Mouse (Mus musculus): ENCODE measurements around the gene Arf4. TPM values are rescaled to one million over a fixed set of nuclear protein-coding genes. Genes with fewer than 3 reads are reported as not detected.

Arf4 gene
- polyA plus RNA-seq, 1 experiment from 2014 or later: 161 TPM

GRCm38 (mm10) chr14:26647811-26648210 is 9.9 kb downstream of the Arf4 start:
- WGBS (ENCODE audit: insufficient replicate concordance): 81% methylated on average over 2 of the region's 2 CpGs
- Histone ChIP-seq H3K27ac (ENCODE audit: low read length) (no peak overlapping the region), H3K4me1 (ENCODE audit: control insufficient read depth, low read depth, low read length) (no peaks in the 10 kb centered on the region; the same call in 1 of the 2 replicates), H3K9me3 (replicated peaks; ENCODE audit: control insufficient read depth, low read length) (no peaks in the 10 kb centered on the region), H3K4me3 (ENCODE audit: low read depth, low read length) (no peak overlapping the region), H3K36me3 (ENCODE audit: control insufficient read depth, insufficient read depth) (peaks cover 5% of the 10 kb centered on the region; the same call in 1 of the 2 replicates), H3K4me2 (ENCODE audit: low read depth, low read length) (no peak overlapping the region), H3K9ac (ENCODE audit: low read depth, low read length) (no peak overlapping the region), H3K27me3 (ENCODE audit: control insufficient read depth, insufficient read depth, low read depth, low read length) (no peaks in the 10 kb centered on the region)
- ATAC-seq (ENCODE audit: low read depth): no peak

- no peak for ATAC-seq (ENCODE audit: low read depth)
- peaks cover 18% of the 10 kb centered on the region for H3K36me3 ChIP-seq (ENCODE audit: control insufficient read depth, insufficient read depth)
- no peak overlapping the region for H3K4me2 ChIP-seq (ENCODE audit: low read depth, low read length)
Measured at GRCm38 (mm10) chr14:26651901-26652300, 14.0 kb downstream of the Arf4 start.

GRCm38 (mm10) chr14:26658178-26658577 is 20.3 kb downstream of the Arf4 start:
- no peaks in the 10 kb centered on the region for H3K27me3 ChIP-seq (ENCODE audit: control insufficient read depth, insufficient read depth, low read depth, low read length)
- H3K36me3 ChIP-seq (ENCODE audit: control insufficient read depth, insufficient read depth): peaks cover 17% of the 10 kb centered on the region
- peaks cover 4% of the 10 kb centered on the region for H3K4me1 ChIP-seq (ENCODE audit: control insufficient read depth, low read depth, low read length)
- no peak for ATAC-seq (ENCODE audit: low read depth)
- no peak overlapping the region for H3K4me3 ChIP-seq (ENCODE audit: low read depth, low read length)
- H3K9ac ChIP-seq (ENCODE audit: low read depth, low read length): no peak overlapping the region
- H3K9me3 ChIP-seq (replicated peaks; ENCODE audit: control insufficient read depth, low read length): no peaks in the 10 kb centered on the region
- H3K27ac ChIP-seq (ENCODE audit: low read length): no peak overlapping the region
- no peak overlapping the region for H3K4me2 ChIP-seq (ENCODE audit: low read depth, low read length)

More at GRCm38 (mm10) chr14:26651901-26652300, 14.0 kb downstream of the Arf4 start:
- H3K27me3 ChIP-seq (ENCODE audit: control insufficient read depth, insufficient read depth, low read depth, low read length): no peaks in the 10 kb centered on the region
- no peaks in the 10 kb centered on the region for H3K9me3 ChIP-seq (replicated peaks; ENCODE audit: control insufficient read depth, low read length)
- H3K27ac ChIP-seq (ENCODE audit: low read length): no peak overlapping the region
- H3K4me3 ChIP-seq (ENCODE audit: low read depth, low read length): no peak overlapping the region
- H3K4me1 ChIP-seq (ENCODE audit: control insufficient read depth, low read depth, low read length): no peaks in the 10 kb centered on the region
- no peak overlapping the region for H3K9ac ChIP-seq (ENCODE audit: low read depth, low read length)

GRCm38 (mm10) chr14:26660233-26660632 is 22.4 kb downstream of the Arf4 start:
- Histone ChIP-seq H3K27me3 (ENCODE audit: control insufficient read depth, insufficient read depth, low read depth, low read length) (no peaks in the 10 kb centered on the region), H3K9ac (ENCODE audit: low read depth, low read length) (no peak overlapping the region), H3K4me3 (ENCODE audit: low read depth, low read length) (no peak overlapping the region), H3K36me3 (ENCODE audit: control insufficient read depth, insufficient read depth) (peaks cover 15% of the 10 kb centered on the region), H3K4me2 (ENCODE audit: low read depth, low read length) (no peak overlapping the region), H3K4me1 (ENCODE audit: control insufficient read depth, low read depth, low read length) (peaks cover 4% of the 10 kb centered on the region), H3K9me3 (replicated peaks; ENCODE audit: control insufficient read depth, low read length) (no peaks in the 10 kb centered on the region), H3K27ac (ENCODE audit: low read length) (no peak overlapping the region)
- ATAC-seq (ENCODE audit: low read depth): no peak
- WGBS (ENCODE audit: insufficient replicate concordance): 93% methylated on average over 1 of the region's 1 CpGs

DNA sequence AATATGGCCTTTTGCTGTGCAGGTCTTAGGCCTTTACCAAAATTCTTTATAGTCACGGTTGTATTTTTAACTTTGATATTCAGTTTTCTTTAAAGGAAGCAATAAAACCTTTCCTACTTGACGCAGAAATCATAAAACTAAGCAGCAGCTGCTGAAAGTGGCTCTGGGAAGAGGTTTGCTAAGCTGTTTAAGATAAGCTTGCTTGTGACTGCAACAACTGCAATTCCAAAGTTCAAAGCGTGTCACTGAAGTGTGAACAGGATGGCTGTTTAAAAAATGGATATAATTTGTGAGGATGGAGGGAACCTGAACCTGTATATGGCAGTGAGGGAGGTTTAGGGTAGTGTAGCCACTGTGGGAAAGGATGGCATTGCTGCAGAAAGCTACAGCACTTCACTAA is 24.1 kb downstream of the Arf4 start:
- 71% methylated on average over 3 of the region's 3 CpGs for WGBS (ENCODE audit: insufficient replicate concordance)
- peaks cover 13% of the 10 kb centered on the region for H3K36me3 ChIP-seq (ENCODE audit: control insufficient read depth, insufficient read depth)
- H3K27me3 ChIP-seq (ENCODE audit: control insufficient read depth, insufficient read depth, low read depth, low read length): no peaks in the 10 kb centered on the region
- no peak overlapping the region for H3K9ac ChIP-seq (ENCODE audit: low read depth, low read length)
- H3K27ac ChIP-seq (ENCODE audit: low read length): peak overlapping the region; percentile 8; the same call in 1 of the 2 replicates
- no peak overlapping the region for H3K4me2 ChIP-seq (ENCODE audit: low read depth, low read length)
- peaks cover 11% of the 10 kb centered on the region for H3K4me1 ChIP-seq (ENCODE audit: control insufficient read depth, low read depth, low read length)
- H3K4me3 ChIP-seq (ENCODE audit: low read depth, low read length): no peak overlapping the region
- ATAC-seq (ENCODE audit: low read depth): no peak
- no peaks in the 10 kb centered on the region for H3K9me3 ChIP-seq (replicated peaks; ENCODE audit: control insufficient read depth, low read length)

DNA sequence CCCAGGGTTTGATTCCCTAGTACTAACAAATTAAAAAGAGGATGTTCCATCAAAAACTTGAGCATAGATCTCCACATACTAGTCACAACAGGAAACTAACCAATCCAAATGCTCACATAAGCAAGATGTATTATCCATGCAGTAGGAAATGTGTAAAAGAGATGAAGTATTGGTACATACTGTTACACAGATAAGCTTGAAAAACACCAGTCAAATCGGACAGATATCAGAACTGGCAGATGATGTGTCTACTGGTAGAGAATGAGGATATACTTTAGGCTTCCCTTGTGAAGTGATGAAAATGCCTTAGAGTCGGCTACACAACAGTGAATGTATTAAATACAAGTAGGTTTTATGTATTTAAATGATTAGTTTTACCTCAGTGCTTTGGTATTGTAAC is 24.6 kb downstream of the Arf4 start:
- Histone ChIP-seq H3K36me3 (ENCODE audit: control insufficient read depth, insufficient read depth) (peaks cover 12% of the 10 kb centered on the region), H3K9ac (ENCODE audit: low read depth, low read length) (no peak overlapping the region), H3K4me3 (ENCODE audit: low read depth, low read length) (no peak overlapping the region), H3K4me2 (ENCODE audit: low read depth, low read length) (no peak overlapping the region), H3K4me1 (ENCODE audit: control insufficient read depth, low read depth, low read length) (peaks cover 13% of the 10 kb centered on the region), H3K27ac (ENCODE audit: low read length) (peak overlapping the region; percentile 8; the same call in 1 of the 2 replicates), H3K9me3 (replicated peaks; ENCODE audit: control insufficient read depth, low read length) (no peaks in the 10 kb centered on the region), H3K27me3 (ENCODE audit: control insufficient read depth, insufficient read depth, low read depth, low read length) (no peaks in the 10 kb centered on the region)
- 48% methylated on average over 2 of the region's 2 CpGs for WGBS (ENCODE audit: insufficient replicate concordance)
- peak; percentile 58 for ATAC-seq (ENCODE audit: low read depth)

GRCm38 (mm10) chr14:26663851-26664250 is 26.0 kb downstream of the Arf4 start:
- no peaks in the 10 kb centered on the region for H3K9me3 ChIP-seq (replicated peaks; ENCODE audit: control insufficient read depth, low read length)
- no peak overlapping the region for H3K4me3 ChIP-seq (ENCODE audit: low read depth, low read length)
- no peak for ATAC-seq (ENCODE audit: low read depth)
- H3K4me2 ChIP-seq (ENCODE audit: low read depth, low read length): no peak overlapping the region
- no peak overlapping the region for H3K27ac ChIP-seq (ENCODE audit: low read length)
- H3K36me3 ChIP-seq (ENCODE audit: control insufficient read depth, insufficient read depth): peaks cover 9% of the 10 kb centered on the region
- H3K27me3 ChIP-seq (ENCODE audit: control insufficient read depth, insufficient read depth, low read depth, low read length): no peaks in the 10 kb centered on the region
- H3K4me1 ChIP-seq (ENCODE audit: control insufficient read depth, low read depth, low read length): peaks cover 13% of the 10 kb centered on the region
- no peak overlapping the region for H3K9ac ChIP-seq (ENCODE audit: low read depth, low read length)
- WGBS (ENCODE audit: insufficient replicate concordance): 82% methylated on average over 2 of the region's 2 CpGs

- Histone ChIP-seq H3K27me3 (ENCODE audit: control insufficient read depth, insufficient read depth, low read depth, low read length) (no peaks in the 10 kb centered on the region), H3K4me2 (ENCODE audit: low read depth, low read length) (peak overlapping the region; percentile 84), H3K9me3 (replicated peaks; ENCODE audit: control insufficient read depth, low read length) (no peaks in the 10 kb centered on the region), H3K4me3 (ENCODE audit: low read depth, low read length) (peak overlapping the region; percentile 83), H3K36me3 (ENCODE audit: control insufficient read depth, insufficient read depth) (peaks cover 9% of the 10 kb centered on the region), H3K9ac (ENCODE audit: low read depth, low read length) (peak overlapping the region; percentile 88), H3K27ac (ENCODE audit: low read length) (peak overlapping the region; percentile 93), H3K4me1 (ENCODE audit: control insufficient read depth, low read depth, low read length) (peaks cover 15% of the 10 kb centered on the region)
- no peak for ATAC-seq (ENCODE audit: low read depth)
- WGBS (ENCODE audit: insufficient replicate concordance): 9% methylated on average over 6 of the region's 6 CpGs
Measured at GRCm38 (mm10) chr14:26667991-26668370, 30.1 kb downstream of the Arf4 start.

DNA sequence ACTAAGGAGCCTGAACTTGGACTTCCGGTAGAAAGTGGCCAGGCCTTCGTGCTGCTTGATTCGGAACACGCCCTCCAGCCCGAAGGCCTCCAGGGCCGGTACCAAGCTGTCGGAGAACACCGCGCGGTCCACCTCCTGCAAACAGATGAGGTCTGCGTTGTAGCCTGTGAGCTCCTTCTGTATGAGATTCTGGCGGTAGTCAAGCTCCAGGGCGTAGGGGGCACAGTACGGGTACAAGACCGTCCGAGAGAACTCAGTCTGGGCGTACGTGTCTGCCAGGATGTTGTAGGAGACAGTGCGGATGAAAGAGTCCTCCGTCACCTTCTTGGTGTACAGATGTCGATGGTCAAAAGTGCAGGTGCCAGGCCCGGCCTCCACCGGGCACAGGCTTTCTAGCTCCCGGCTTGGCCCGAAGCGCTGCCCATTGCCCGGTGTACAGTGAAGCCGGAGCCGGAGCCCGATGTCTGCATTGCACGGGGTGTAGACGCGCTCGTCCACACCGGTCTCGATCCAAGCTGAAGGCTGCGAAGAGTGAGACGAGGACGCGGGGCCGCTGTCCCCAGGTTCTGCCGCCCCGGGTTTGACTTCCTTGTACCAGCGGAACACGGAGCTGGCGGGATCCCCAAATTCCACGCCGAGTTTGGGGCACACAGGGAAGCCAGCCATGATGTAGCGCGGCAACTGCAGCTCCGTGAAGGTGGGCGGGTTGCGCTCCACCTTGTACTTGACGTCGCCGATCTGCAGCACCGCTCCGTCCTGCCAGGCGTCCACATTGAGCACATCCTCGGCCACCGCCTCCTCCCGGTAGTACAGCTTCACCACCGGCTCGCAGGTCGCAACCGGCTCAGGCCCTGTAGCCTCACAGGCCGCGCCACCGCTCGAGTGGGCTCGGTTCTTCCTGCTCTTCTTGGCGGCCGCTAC is 30.8 kb downstream of the Arf4 start:
- Histone ChIP-seq H3K27me3 (ENCODE audit: control insufficient read depth, insufficient read depth, low read depth, low read length) (no peaks in the 10 kb centered on the region), H3K27ac (ENCODE audit: low read length) (peak overlapping the region; percentile 93), H3K9ac (ENCODE audit: low read depth, low read length) (peak overlapping the region; percentile 88), H3K4me2 (ENCODE audit: low read depth, low read length) (peak overlapping the region; percentile 84), H3K4me1 (ENCODE audit: control insufficient read depth, low read depth, low read length) (peaks cover 15% of the 10 kb centered on the region), H3K4me3 (ENCODE audit: low read depth, low read length) (peak overlapping the region; percentile 83), H3K9me3 (replicated peaks; ENCODE audit: control insufficient read depth, low read length) (no peaks in the 10 kb centered on the region), H3K36me3 (ENCODE audit: control insufficient read depth, insufficient read depth) (peaks cover 9% of the 10 kb centered on the region)
- ATAC-seq (ENCODE audit: low read depth): peak; percentile 59
- WGBS (ENCODE audit: insufficient replicate concordance): under 1% methylated on average over 73 of the region's 73 CpGs
